Mouse (Mus musculus) embryo, embryonic 11.5 days (tissue): ENCODE measurements around the gene Uqcr10.

Experiments used
- DNase-seq: peaks from one replicate; pipeline ENCODE4 v3.0.0-alpha.2; 2012; ENCODE audit warnings: low read depth, low spot score

The Uqcr10 gene

GRCm38 (mm10) chr11:4704072-4704964, at the start of gene Uqcr10, which contains the start of gene Zmat5:
TSS of gene Uqcr10 (minus strand) at chr11:4704342.
TSS of gene Zmat5 (plus strand) at chr11:4704678.
- peak; percentile 92 for DNase-seq

GRCm38 (mm10) chr11:4752836-4753235, 48.7 kb upstream of the Uqcr10 start:
- DNase-seq: no peak

- peak; percentile 71 for DNase-seq
Observed at GRCm38 (mm10) chr11:4750263-4750662, 46.1 kb upstream of the Uqcr10 start.

- DNase-seq: no peak
Observed at GRCm38 (mm10) chr11:4747285-4747684, 43.1 kb upstream of the Uqcr10 start.

GRCm38 (mm10) chr11:4746733-4747132, 42.6 kb upstream of the Uqcr10 start, which contains the start of gene Cabp7:
TSS of gene Cabp7 (minus strand) at chr11:4746778.
- no peak for DNase-seq

GRCm38 (mm10) chr11:4745969-4746368, 41.8 kb upstream of the Uqcr10 start:
- DNase-seq: no peak

- DNase-seq: no peak
Observed at GRCm38 (mm10) chr11:4744691-4745090, 40.5 kb upstream of the Uqcr10 start.

GRCm38 (mm10) chr11:4740785-4741184, 36.6 kb upstream of the Uqcr10 start:
- no peak for DNase-seq

- no peak for DNase-seq
Observed at GRCm38 (mm10) chr11:4738719-4739118, 34.6 kb upstream of the Uqcr10 start.

- no peak for DNase-seq
Observed at GRCm38 (mm10) chr11:4737682-4738081, 33.5 kb upstream of the Uqcr10 start.

GRCm38 (mm10) chr11:4736355-4736754, 32.2 kb upstream of the Uqcr10 start:
- no peak for DNase-seq

GRCm38 (mm10) chr11:4734179-4734578, 30.0 kb upstream of the Uqcr10 start:
- DNase-seq: no peak

- DNase-seq: no peak
Observed at GRCm38 (mm10) chr11:4731781-4732180, 27.6 kb upstream of the Uqcr10 start.

GRCm38 (mm10) chr11:4730913-4731312, 26.8 kb upstream of the Uqcr10 start:
- no peak for DNase-seq

- DNase-seq: no peak
Observed at GRCm38 (mm10) chr11:4730096-4730495, 26.0 kb upstream of the Uqcr10 start.

- no peak for DNase-seq
Observed at GRCm38 (mm10) chr11:4729603-4730002, 25.5 kb upstream of the Uqcr10 start.

- no peak for DNase-seq
Observed at GRCm38 (mm10) chr11:4721728-4722127, 17.6 kb upstream of the Uqcr10 start.

GRCm38 (mm10) chr11:4720900-4721580, 16.9 kb upstream of the Uqcr10 start:
- DNase-seq: no peak

GRCm38 (mm10) chr11:4720393-4720792, 16.3 kb upstream of the Uqcr10 start:
- DNase-seq: no peak

GRCm38 (mm10) chr11:4719961-4720360, 15.8 kb upstream of the Uqcr10 start:
- no peak for DNase-seq

GRCm38 (mm10) chr11:4718548-4718947, 14.4 kb upstream of the Uqcr10 start:
- DNase-seq: no peak

GRCm38 (mm10) chr11:4716530-4717236, 12.5 kb upstream of the Uqcr10 start:
- DNase-seq: no peak
